Mouse (Mus musculus) hindbrain, embryonic 12.5 days (tissue): ENCODE data around the gene Arl13b. TPM values are rescaled to one million over a fixed set of nuclear protein-coding genes. Genes with fewer than 3 reads are reported as not detected.

Experiments
- ATAC-seq: fragments of 200-750 bp; cut with Nextera tagmentation; 2 replicates; pipeline ENCODE4 v1.8.0; 2017; ENCODE audit warnings: moderate TSS enrichment; ENCODE audit not compliant: low FRiP score
- H3K27ac ChIP-seq: fragments of 300-500 bp; sonication (generic); 2 replicates; pipeline ENCODE4 v1.5.1; 2016; ENCODE audit warnings: mild to moderate bottlenecking
- H3K27me3 ChIP-seq: fragments of 300-500 bp; sonication (generic); 2 replicates; pipeline ENCODE4 v1.6.1; 2016; ENCODE audit warnings: mild to moderate bottlenecking
- H3K36me3 ChIP-seq: fragments of 300-500 bp; sonication (generic); 2 replicates; pipeline ENCODE4 v1.6.1; 2016; ENCODE audit warnings: mild to moderate bottlenecking
- H3K4me1 ChIP-seq: fragments of 300-500 bp; sonication (generic); 2 replicates; pipeline ENCODE4 v1.6.1; 2016
- H3K4me2 ChIP-seq: fragments of 300-500 bp; sonication (generic); replicated peaks from 2 replicates; pipeline ENCODE4 v1.6.1; 2016; ENCODE audit warnings: mild to moderate bottlenecking
- H3K4me3 ChIP-seq: fragments of 300-500 bp; sonication (generic); 2 replicates; pipeline ENCODE4 v1.5.1; 2016; ENCODE audit warnings: mild to moderate bottlenecking
- H3K9ac ChIP-seq: fragments of 300-500 bp; sonication (generic); 2 replicates; pipeline ENCODE4 v1.6.1; 2016; ENCODE audit warnings: mild to moderate bottlenecking, moderate library complexity
- H3K9me3 ChIP-seq: fragments of 300-500 bp; sonication (generic); replicated peaks from 2 replicates; pipeline ENCODE4 v1.6.1; 2016; ENCODE audit warnings: mild to moderate bottlenecking
- WGBS: fragments of 180-500 bp; shearing (Covaris S2); methylation state at CpG from one replicate; pipeline ENCODE4 v1.1.7; 2016; 5-methylcytosine and 5-hydroxymethylcytosine counted together
- polyA plus RNA-seq: library from polyadenylated mRNA; unstranded; fragments of >200 nt; fragmentation: Nextera tagmentation; extraction: Ambion mirVana; gene quantifications from 2 replicates; pipeline ENCODE4 v1.2.1, GENCODE M21; 2016

Gene Arl13b
- polyA plus RNA-seq, 1 experiment from 2014 or later = 21.0 TPM

DNA sequence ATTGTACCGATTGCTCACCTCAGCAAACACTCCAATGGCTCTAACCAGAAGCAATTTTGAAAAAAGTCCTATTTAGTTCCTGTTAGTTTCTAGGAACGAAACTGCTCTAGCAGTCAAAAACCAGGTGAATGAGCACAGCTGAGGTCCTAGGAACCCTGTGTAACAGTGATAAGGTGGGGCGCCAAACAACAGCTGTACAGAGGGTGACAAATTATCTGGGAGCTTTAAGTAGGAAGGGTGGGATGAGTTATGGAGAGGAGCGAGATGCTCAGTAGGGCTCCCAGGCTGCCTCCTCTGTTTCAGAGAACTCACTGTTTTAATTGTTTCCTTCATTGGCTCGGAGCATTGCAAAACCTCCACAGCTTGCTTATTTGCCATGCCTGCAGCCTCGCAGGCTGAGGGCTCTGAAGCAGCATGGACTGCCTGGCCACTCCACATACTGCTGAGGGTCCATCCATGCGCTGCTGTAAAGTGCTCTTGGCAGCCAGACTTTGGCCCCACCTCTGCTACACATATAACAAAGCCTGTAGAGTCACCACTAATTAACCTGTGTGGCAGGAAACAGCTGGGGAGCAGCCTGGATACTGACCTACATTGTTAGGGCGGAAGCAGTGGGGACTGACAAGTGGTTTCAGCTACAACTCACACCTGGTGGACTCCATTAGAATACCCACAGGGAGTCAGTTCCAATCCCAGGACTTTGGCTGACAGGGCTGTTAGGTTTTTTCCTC lies 39.4 kb downstream of the Arl13b start:
- WGBS = 70% methylated on average over 8 of the region's 8 CpGs
- no peaks in the 10 kb centered on the region for H3K9me3 ChIP-seq
- peaks cover 4% of the 10 kb centered on the region; the same call in 1 of the 2 replicates for H3K36me3 ChIP-seq
- H3K9ac ChIP-seq = no peak overlapping the region
- peaks cover 6% of the 10 kb centered on the region; the same call in 1 of the 2 replicates for H3K4me1 ChIP-seq
- ATAC-seq = no peak
- H3K4me2 ChIP-seq = no peak overlapping the region
- H3K27ac ChIP-seq = no peak overlapping the region
- no peak overlapping the region for H3K4me3 ChIP-seq
- H3K27me3 ChIP-seq = no peaks in the 10 kb centered on the region

DNA sequence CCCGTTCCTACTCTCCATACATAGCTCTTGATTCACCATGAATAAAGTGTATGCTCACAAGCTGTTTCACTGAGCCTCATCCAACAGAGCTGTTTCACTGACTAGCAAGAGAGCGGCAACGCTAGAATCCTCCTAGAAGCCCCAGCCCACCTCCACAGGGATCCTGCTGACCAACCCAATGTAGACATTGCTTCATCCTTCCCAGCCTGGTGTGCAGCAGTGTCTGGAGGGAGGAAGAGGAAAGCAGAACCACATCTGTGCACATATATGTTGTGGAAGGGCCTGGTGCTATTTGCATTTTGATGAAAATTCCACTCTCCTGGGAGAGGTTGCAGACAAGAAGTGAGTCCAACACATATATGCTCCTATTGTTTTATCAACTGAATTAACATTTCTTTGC lies 42.2 kb downstream of the Arl13b start:
- no peak overlapping the region for H3K27ac ChIP-seq
- H3K27me3 ChIP-seq = no peaks in the 10 kb centered on the region
- H3K36me3 ChIP-seq = peaks cover 13% of the 10 kb centered on the region; the same call in 1 of the 2 replicates
- H3K4me2 ChIP-seq = no peak overlapping the region
- no peak overlapping the region for H3K4me3 ChIP-seq
- no peaks in the 10 kb centered on the region for H3K9me3 ChIP-seq
- no peak for ATAC-seq
- peaks cover 6% of the 10 kb centered on the region; the same call in 1 of the 2 replicates for H3K4me1 ChIP-seq
- WGBS = 91% methylated on average over 3 of the region's 3 CpGs
- H3K9ac ChIP-seq = no peak overlapping the region

DNA sequence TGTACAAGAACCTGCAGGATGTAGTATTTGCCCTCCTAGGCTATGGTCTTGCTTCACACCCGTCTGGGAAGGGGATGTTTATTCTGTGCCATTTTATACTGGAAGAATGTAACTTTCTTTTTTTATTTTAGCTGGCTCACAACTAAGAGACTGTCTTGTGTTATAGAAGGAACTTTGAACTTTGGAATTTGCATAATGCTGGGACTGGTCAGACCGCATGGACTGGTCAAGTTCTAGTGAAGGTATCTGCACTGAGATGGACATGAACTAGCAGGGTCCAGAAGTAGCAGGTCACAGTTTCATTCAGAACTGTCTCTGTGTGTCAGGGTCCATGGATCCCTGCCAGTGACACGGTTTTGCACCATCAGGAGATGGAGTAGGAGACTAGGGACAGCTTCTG lies 47.0 kb downstream of the Arl13b start:
- no peak overlapping the region for H3K4me3 ChIP-seq
- H3K27ac ChIP-seq = no peak overlapping the region
- H3K4me1 ChIP-seq = no peaks in the 10 kb centered on the region
- H3K9ac ChIP-seq = no peak overlapping the region
- no peaks in the 10 kb centered on the region for H3K9me3 ChIP-seq
- 91% methylated on average over 3 of the region's 3 CpGs for WGBS
- ATAC-seq = no peak
- no peaks in the 10 kb centered on the region for H3K27me3 ChIP-seq
- no peak overlapping the region for H3K4me2 ChIP-seq
- H3K36me3 ChIP-seq = peaks cover 16% of the 10 kb centered on the region; the same call in 1 of the 2 replicates

DNA sequence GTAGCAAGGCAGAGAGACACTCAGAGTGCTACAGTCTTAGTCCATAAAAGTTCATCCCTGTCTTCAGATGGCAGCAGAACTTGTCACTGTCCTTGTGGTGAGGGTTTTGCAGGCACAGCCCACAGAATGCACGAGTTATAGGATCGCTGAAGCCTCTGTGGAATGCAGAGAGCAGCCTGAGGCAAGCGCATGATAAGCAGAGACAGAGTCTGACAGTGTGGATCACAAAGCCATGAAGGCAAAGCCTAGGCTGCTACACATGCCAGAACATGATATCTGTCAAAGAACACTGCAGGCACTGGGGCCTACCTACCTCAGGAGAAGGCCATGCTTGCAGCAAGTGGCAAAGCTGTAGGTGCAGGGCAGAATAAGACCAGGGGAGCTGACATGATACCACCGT lies 47.4 kb downstream of the Arl13b start:
- Histone ChIP-seq H3K4me3 (no peak overlapping the region), H3K27me3 (no peaks in the 10 kb centered on the region), H3K36me3 (peaks cover 12% of the 10 kb centered on the region; the same call in 1 of the 2 replicates), H3K9me3 (no peaks in the 10 kb centered on the region), H3K27ac (no peak overlapping the region), H3K4me2 (no peak overlapping the region), H3K4me1 (no peaks in the 10 kb centered on the region), H3K9ac (no peak overlapping the region)
- WGBS = 89% methylated on average over 4 of the region's 4 CpGs
- ATAC-seq = no peak

DNA sequence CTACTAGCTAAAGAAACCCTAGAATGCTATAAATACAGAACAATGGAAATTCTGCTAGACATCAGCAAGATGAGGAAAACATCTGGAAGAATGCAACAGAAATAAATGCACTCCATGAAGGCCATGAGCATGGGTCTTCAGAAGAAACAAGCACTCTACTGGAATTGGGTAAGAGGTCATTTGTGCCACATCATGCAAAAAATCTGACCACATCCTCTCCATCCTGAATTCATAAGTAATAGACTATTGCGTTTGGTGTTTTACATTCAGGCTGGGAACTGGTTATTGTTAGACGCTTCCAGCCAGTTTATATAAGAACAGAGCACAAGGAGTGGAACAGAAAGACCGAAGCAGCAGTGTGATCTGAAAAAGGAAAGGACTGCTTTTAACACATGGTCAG lies 48.0 kb downstream of the Arl13b start:
- H3K27me3 ChIP-seq = no peaks in the 10 kb centered on the region
- H3K4me2 ChIP-seq = no peak overlapping the region
- no peak overlapping the region for H3K27ac ChIP-seq
- 94% methylated on average over 3 of the region's 3 CpGs for WGBS
- no peak overlapping the region for H3K9ac ChIP-seq
- H3K4me1 ChIP-seq = no peaks in the 10 kb centered on the region
- peaks cover 12% of the 10 kb centered on the region; the same call in 1 of the 2 replicates for H3K36me3 ChIP-seq
- no peak overlapping the region for H3K4me3 ChIP-seq
- ATAC-seq = no peak
- H3K9me3 ChIP-seq = no peaks in the 10 kb centered on the region

DNA sequence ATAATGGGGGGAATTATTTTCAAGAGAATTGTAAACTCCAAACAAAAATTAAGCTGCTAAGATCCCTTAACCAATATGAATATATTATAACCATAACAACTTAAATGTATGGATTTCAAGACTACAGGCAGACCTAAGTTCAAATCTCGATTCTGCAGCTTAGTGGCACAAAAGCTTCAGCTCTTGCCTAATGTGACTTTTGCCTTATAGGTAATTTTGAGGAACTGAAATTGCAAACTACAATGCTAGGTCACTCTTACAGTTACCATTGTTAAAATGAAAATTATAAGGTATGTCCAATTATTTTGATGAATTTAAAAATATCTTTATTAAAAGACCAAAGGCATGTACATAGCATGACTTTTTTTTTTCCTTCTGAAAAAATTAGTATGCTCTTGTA lies 50.2 kb downstream of the Arl13b start:
- Histone ChIP-seq H3K9me3 (no peaks in the 10 kb centered on the region), H3K36me3 (0 out of 2 replicates have a peak, but pooled peaks cover 7% of the 10 kb centered on the region), H3K27me3 (no peaks in the 10 kb centered on the region), H3K27ac (no peak overlapping the region), H3K9ac (no peak overlapping the region), H3K4me3 (no peak overlapping the region), H3K4me1 (no peaks in the 10 kb centered on the region), H3K4me2 (no peak overlapping the region)
- 90% methylated on average over 1 of the region's 1 CpGs for WGBS
- no peak for ATAC-seq

DNA sequence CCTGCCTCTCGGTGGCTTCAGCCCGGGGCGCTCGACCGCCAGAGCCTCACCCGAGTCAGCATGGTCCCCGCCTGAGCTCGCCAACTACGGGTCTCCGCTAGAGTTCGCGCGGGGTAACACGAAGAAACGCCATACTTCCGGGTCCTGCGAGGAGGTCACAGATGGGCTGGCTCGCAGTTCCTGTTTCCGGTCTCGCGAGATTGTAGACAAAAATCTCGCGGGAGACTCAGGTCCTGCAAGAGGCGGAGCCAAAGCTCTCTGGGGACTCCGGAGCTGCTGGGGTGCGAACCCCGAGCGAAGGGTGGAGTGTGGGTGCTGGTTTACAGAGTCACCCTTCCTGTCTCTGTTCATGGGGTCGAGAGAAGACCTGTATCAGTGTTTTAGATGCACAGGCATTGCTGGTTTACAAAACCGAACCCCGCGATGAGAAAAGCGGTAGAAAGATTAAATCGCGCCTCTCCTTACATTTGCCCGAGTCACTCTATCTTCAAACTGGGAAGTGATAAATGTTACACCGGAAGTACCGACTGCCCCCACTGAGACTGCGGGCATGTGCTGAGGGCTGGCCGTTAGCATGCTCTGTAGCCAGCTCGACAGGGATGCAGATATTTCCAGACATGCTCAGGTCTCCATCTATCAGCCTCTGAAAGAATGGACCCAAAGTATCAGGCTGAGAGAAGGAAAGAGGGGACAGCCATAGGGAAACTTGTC lies 60.1 kb downstream of the Arl13b start, which contains the start of gene Nsun3:
Gene Nsun3, minus strand, starts transcription at position 198 of the 711 bp plus-strand sequence.
- H3K9me3 ChIP-seq = no peaks in the 10 kb centered on the region
- H3K9ac ChIP-seq = peak within 1 kb of the TSS; percentile 79
- 2% methylated on average over 41 of the region's 41 CpGs for WGBS
- peaks cover 14% of the 10 kb centered on the region for H3K4me1 ChIP-seq
- H3K27ac ChIP-seq = peak within 1 kb of the TSS; percentile 88
- H3K4me2 ChIP-seq = peak within 1 kb of the TSS; percentile 71
- H3K27me3 ChIP-seq = no peaks in the 10 kb centered on the region
- H3K4me3 ChIP-seq = peak within 1 kb of the TSS; percentile 78
- peak; percentile 96 for ATAC-seq
- H3K36me3 ChIP-seq = no peaks in the 10 kb centered on the region

DNA sequence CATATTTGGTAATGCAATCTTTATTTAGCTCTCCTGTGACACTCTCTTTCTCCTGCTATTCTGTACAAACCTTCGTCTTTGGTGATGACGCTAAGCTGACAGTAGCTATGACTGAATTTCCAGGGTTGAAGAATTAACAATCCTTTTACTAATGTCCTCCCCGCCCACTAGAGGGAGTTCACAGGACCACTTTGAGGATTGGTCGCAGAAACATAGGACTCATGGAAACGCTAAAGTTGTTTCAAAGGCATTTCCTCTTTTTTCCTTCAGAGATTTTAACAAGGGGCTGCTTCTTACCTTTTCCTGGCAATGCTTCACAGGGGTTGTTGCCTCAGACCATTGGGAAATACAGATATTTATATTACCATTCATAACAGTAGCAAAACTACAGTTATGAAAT lies 64.6 kb downstream of the Arl13b start:
- H3K9ac ChIP-seq = no peak overlapping the region
- H3K27ac ChIP-seq = no peak overlapping the region
- no peaks in the 10 kb centered on the region for H3K27me3 ChIP-seq
- H3K9me3 ChIP-seq = no peaks in the 10 kb centered on the region
- H3K36me3 ChIP-seq = 0 out of 2 replicates have a peak, but pooled peaks cover 3% of the 10 kb centered on the region
- peaks cover 14% of the 10 kb centered on the region for H3K4me1 ChIP-seq
- H3K4me2 ChIP-seq = no peak overlapping the region
- no peak for ATAC-seq
- WGBS = 71% methylated on average over 5 of the region's 5 CpGs
- H3K4me3 ChIP-seq = no peak overlapping the region

DNA sequence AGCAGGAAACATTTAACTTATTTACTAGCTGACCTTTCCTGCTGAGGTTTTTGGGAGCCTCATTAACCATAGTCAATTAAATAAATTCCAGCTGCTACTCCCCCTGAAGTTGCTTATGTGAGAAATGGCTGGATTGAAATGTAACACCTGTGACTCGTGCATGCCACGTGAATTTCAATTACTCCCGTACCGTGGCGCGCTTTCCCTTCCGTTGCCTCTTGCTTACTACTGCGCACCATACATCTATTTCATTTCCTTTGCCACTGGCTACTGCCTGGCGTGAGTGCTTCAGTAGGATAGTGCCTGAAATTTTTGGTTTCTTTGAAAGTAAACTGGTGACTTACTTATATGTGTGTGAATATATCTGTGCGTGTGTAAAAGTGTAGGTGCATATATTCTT lies 68.6 kb downstream of the Arl13b start:
- Histone ChIP-seq H3K27me3 (no peaks in the 10 kb centered on the region), H3K36me3 (0 out of 2 replicates have a peak, but pooled peaks cover 3% of the 10 kb centered on the region), H3K4me2 (no peak overlapping the region), H3K27ac (no peak overlapping the region), H3K4me3 (no peak overlapping the region), H3K4me1 (no peaks in the 10 kb centered on the region), H3K9me3 (no peaks in the 10 kb centered on the region), H3K9ac (no peak overlapping the region)
- 67% methylated on average over 10 of the region's 10 CpGs for WGBS
- 0 out of 2 replicates have a peak, but pooled peaks have one; percentile 14 for ATAC-seq

DNA sequence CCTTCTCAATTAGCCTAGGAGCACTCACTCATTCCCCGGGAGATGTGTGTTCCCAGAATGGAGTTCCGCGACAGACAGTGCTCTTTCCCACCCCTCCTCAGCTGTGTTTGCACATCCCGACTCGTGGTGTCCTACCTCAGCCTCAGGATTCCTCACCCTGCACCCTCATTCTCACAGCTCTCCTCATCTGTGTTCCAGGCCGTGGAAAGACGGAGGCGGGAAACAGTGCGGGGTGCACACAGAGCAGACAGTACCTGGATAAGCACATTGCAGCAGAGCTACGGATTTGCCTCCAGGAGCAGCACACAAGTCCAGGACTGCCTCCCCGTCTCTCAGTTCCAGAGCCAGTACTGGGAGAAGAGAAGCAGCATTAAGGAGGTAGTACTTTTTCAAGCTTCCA lies 70.8 kb downstream of the Arl13b start:
- Histone ChIP-seq H3K4me2 (no peak overlapping the region), H3K9me3 (no peaks in the 10 kb centered on the region), H3K4me1 (no peaks in the 10 kb centered on the region), H3K36me3 (no peaks in the 10 kb centered on the region), H3K9ac (no peak overlapping the region), H3K27ac (no peak overlapping the region), H3K27me3 (no peaks in the 10 kb centered on the region), H3K4me3 (no peak overlapping the region)
- ATAC-seq = no peak
- WGBS = 82% methylated on average over 11 of the region's 11 CpGs

DNA sequence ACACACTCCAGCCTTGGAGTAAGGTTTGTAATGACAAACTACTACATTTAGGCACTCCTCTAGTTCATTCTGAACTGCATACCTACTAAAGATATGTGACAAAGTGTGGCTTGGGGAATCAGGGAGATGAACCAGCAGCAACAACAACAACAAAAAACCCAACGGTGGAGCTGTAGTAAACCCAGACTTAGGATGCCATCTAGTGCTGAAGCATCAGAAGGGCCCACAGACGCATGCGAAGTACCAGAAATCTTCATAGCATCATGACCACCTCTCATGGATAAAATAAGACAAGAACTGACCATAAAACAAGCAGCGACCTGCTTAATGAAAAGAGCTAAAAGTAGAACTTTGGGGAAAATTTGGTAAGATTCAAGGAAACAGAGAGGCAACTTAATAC lies 73.4 kb downstream of the Arl13b start:
- no peaks in the 10 kb centered on the region for H3K36me3 ChIP-seq
- no peak overlapping the region for H3K27ac ChIP-seq
- H3K4me2 ChIP-seq = no peak overlapping the region
- WGBS = 84% methylated on average over 4 of the region's 4 CpGs
- H3K4me3 ChIP-seq = no peak overlapping the region
- H3K4me1 ChIP-seq = no peaks in the 10 kb centered on the region
- H3K9me3 ChIP-seq = no peaks in the 10 kb centered on the region
- no peak for ATAC-seq
- H3K27me3 ChIP-seq = no peaks in the 10 kb centered on the region
- H3K9ac ChIP-seq = no peak overlapping the region

DNA sequence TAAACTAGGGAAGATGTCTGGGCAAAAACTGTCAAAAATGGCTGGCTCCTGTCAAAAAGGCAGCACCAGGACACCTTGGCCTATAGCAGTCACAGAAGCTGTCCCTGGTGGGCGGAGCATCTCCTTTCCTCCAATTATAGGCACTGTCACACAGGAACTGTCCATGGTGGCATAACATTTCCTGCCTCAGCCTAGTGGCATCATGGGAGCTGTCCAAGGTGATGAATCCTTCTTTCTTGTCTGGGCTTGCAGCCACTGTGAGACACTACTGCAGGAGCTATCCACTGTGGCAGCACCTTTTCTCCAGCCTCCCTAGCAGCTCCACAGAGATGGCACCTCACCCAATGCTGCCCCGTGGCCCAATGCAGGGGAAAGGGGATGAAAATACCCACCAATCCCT lies 88.5 kb downstream of the Arl13b start:
- 98% methylated on average over 2 of the region's 2 CpGs for WGBS
- no peak overlapping the region for H3K4me3 ChIP-seq
- H3K36me3 ChIP-seq = 0 out of 2 replicates have a peak, but pooled peaks cover 3% of the 10 kb centered on the region
- no peak overlapping the region for H3K9ac ChIP-seq
- H3K27ac ChIP-seq = no peak overlapping the region
- no peaks in the 10 kb centered on the region for H3K9me3 ChIP-seq
- H3K4me2 ChIP-seq = no peak overlapping the region
- no peak; the same call in 1 of the 2 replicates for ATAC-seq
- no peaks in the 10 kb centered on the region for H3K27me3 ChIP-seq
- no peaks in the 10 kb centered on the region for H3K4me1 ChIP-seq
